Mouse (Mus musculus): ENCODE measurements around the gene Med12.
"Not testable (repeated sequence)": the region's sequence is repeated elsewhere in the genome, so short reads cannot be mapped to it uniquely, and the experiment has no call there.

Gene Med12

DNA sequence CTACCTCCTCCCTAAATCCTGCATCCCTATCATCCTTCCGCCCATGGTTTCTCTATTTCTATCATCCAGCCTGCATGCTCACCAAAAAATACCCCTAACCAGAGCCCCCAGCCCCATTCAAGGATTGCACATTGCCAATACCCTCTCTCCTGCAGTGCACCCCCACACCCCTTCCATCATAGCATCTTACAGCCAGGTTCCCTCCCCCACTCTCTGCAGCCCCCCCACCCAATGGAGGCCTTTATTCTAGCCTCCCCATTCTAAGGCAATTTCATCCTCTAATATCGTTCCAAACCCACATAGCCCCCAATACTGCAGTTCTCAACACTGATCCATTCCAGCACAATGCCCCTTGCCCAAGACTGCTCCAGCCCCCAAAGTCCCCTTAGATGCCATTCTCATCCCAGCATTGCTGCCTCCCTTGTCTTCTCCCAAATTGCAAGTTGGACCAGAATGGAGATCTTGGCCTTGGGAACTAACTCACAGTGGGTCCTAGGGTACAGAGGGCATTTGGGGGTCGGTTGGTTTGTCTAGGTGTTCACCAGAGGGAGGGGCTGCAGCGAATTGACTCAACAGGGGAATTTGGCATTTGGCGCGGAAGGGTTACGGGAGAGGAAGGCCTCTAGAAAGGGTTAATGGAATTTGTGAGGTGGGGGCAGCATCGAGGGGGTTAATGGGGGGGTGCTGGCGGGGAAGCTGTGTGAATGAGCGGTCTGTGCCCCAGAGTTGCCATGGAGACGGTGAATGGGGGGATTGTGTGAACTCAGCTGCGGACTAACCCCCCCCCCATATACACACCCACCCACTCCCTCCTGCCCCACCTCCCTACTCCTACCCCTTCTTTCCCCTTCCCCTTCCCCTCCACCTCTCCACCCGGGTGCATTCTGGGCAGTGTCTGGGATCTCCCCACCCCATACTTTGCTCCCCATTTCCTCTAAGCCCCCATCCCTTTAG, 25.9 kb downstream of the Med12 start:
- DNase-seq (ENCODE audit: low read depth) = no peak

DNA sequence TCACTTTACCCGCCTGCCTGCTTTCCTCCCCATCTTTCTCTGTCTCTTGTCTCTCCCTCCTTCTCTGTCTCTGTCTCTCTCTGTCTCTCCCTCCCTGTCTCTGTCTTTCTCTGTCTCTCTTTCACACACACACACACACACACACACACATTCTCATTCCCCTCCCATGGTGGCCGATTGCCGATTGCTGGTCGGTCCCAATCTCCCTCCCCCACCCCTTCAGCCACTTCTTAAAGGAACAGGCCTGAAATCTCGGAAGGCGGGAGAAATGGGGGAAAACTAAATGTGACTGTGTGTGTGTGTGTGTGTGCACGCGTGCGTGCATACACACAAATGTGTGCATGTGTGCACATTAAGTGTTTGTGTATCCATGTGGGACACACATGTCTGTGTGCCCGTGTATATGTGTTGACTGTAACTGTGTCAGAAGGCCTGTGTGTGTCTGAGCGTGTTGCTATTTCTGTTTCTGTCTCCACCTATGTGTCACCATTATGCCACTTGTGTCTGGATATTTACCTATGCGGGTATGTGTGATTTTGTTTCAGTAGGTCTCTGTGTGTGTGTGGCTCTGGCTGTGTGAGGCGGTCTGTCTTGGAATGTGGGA, 26.7 kb downstream of the Med12 start:
- no peak for DNase-seq (ENCODE audit: low read depth)

DNA sequence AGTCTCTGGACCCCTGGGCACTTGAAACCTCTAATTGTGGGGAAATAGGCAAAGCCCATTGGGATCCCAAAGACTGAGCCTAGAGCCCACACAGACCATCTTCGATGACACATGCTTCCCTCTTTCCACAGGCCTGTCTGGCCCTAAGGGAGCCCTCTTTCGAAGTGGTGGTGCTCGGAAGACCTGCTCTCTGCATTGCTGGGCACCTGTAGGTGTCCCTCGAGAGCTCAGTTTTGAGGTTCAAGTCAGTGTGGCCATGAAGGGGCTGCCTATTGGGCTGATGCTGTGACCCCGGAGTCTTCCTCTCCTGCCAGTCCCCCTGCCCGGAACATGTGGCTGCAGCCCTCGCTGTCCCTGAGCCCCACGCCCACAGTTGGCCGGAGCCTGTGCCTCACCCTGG, 27.8 kb downstream of the Med12 start:
- DNase-seq (ENCODE audit: low read depth) = no peak

DNA sequence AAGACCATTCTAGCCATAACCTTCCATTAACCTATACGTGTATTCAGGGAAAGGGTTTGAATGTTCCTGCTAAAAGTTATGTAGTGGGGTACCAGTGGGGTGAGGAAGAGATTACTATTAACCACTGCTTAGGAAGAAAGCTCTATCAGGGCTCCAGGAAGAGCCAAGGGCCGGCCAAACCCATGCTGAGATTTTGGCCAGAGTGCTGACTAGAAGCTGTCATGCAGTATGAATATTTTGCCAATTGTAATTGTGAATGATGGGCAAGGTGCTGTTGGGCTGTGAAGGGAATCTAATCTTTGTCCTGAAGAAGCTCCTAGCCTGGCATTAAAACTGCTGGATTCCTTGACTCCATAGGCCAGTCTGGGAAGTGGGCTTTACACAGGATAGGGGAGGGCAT, 30.8 kb downstream of the Med12 start:
- DNase-seq (ENCODE audit: low read depth) = no peak

DNA sequence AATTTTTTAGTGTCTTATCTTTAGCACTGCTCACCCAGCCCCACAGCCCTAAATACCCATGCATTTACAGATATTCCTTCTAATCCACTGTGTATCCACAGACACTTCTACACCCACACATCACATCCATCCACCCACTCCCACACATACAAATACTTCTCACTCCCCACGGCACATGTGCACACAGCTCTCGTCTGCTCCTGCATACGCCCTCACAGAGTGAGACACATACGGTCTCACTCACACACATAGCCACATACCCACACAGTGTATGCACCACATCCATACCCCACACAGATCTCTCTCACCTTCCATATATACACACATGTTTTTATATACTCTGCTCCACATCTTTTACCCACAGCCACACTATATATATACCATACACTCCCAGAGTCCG, 35.5 kb downstream of the Med12 start:
- no peak for DNase-seq (ENCODE audit: low read depth)

DNA sequence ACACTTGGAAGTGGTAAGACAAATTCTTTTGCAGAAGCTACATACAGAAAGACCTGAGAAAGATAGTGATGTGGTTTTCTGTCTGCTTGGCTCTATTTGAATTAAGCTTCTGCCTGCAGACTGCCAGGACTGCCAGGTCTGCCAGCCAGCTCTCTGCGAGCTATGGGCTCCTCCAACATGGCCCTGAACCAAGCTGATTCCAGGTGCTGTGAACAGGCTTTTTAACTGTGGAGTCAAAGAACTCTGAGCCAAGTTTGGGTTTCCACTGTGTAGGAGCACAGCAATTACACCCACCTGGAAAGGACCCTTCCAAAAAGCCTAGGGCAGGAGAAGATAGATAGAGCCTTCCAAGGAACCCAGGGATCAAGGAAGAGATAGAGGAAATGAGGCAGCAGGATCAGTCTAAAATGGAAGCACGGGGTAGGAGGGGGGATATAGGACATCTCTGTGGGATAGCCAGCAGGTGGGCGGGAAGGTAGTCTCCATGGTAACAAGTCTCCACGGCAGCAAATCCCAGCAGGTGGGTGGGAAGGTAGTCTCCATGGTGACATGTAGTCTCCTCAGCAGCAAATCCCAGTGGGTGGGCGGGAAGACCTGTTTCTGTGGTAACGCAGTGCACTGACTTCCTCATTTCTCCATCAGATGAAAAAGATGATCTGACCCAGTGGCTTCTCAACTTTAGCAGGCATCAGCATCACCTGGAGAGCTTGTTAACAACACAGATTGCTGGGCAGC, 40.0 kb downstream of the Med12 start:
- no peak for DNase-seq (ENCODE audit: low read depth)

DNA sequence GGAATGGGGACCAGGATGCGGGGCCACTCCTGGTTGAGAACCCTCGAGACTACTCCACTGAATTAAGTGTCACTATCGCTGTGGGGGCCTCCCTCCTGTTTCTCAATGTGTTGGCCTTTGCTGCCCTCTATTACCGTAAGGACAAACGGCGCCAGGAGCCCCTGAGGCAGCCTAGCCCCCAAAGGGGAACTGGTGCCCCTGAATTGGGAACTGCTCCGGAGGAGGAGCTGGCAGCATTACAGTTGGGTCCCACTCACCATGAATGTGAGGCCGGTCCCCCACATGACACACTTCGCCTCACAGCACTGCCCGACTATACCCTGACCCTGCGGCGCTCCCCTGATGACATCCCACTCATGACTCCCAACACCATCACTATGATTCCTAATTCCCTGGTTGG, 45.9 kb downstream of the Med12 start:
- no peak for DNase-seq (ENCODE audit: low read depth)

DNA sequence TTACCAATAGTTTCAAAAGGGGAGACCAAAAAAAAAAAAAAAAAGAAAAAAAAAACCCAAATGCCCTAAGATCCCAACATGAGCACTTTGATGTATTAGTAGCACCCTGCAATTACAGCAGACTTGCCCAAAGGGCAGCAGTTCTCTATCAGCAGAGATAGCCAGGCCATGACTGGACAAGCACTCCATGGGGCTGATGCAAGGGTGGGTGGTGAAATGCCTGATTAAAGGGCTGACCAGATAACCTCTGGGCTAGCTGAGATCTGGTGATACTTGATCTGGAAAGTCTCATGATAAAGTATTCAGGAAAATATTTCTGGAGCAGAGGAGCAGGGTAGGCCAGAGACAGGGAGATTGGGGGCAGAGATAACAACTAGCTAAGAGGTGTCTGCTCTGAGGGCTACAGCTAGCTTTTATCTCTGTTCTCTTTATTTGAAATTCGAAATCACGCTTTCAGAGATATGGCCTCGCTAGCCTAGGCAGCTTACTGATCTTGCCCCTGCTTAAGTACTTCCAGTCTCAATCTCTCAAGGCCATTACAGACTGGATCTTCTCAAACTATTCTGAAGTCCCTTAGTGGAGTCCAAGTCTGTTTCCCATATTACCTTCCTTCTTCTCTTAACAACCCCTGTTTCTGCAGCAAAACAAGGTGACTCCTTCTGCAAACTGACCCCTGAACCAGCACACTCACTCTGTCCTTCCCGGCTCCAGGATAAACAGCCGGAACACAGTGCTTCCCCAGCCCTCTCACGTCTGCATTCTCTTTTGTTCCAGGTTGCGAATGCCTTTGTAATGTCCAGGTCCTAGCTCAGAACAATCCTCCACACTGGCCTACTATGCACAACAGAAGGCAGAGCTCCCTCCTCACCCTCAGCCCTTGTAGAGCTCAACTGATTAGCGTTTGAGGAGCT, 52.4 kb downstream of the Med12 start:
- no peak for DNase-seq (ENCODE audit: low read depth)

DNA sequence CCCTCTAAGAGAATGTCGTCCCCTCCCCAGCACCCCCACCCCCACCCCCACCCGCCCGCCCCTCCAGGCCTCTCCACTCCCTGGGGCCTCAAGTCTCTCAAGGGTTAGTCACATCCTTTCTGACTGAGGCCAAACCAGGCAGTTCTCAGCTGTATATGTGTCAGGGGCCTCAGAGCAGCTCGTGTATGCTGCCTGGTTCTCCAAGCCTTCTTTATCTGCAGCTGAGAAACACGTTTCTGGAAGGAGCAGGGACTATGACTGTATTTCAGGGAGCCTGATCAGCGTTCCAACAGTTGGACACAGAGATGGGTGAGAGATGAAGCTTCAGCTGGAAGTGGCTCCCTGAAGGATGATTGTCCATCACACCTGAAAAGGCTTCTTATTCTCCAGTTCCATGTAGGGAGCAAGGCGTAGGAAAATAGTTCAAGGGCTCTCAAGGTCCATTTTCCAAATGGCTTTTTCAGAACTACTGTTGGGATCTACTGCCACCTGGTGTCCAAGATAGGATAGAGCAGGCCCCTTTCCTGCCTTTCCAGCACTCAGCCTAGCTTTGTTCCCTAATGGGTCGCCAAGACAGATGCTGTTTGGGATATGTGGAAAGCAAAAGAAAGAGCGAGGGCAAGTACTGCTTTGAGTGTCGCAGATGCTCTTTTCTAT, 55.7 kb downstream of the Med12 start:
- peak; percentile 61 for DNase-seq (ENCODE audit: low read depth)

DNA sequence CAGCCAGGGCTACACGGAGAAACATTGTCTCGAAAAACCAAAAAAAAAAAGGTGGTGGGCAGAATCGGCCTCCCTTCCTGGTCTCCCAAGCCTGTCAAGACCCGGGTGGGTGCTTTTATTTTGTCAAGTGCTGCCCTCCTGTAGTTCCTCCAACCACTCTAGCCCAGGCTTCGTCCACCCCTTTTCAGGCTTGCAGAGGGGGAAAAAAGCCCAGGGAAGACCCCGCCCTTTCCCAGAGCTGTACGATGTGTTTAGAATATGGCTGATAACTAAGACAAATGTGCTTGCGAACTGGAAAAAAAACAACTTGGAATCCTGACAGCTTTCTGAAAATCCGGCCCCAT, 58.2 kb downstream of the Med12 start:
- no peak for DNase-seq (ENCODE audit: low read depth)

DNA sequence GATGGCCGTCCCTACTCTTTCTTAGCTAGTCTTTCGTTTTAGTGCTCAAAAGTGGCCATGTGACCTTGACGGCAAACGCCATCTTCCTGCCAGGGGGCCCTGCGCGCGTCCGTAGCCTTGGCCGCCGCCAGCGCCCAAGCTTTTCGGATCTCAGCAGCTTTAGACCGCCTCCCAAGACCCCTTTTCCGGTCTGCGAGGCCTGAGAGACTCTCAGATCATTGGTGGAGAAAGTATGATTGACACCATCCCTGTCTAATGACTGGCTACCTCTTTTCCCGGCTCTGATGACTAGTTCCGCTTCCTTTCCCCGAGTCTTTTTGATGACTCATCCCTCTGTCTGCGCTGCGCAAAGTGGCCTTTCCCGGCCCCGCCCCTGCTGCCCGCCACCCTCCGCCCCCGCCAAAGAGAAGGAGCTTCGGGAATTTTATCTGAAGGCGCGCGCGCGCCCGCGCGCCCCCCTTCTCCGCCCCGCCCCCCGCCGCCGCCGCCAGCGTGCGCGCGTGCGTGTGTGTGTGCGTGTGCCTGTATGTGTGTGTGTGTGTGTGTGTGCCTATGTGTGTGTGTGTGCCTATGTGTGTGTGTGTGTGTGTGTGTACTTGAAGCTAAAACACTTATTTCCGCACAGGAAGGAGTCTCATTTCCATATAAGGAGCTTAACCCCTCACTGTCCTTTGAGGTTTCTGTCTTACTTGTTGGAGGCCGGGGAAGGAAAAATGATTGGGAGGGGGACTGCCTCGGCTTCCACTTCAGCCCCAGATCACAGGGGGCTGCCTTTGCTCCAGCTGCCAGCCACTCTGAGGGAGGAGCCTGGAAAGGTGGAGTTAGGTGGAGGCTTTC, 58.8 kb downstream of the Med12 start:
- peak; percentile 99 for DNase-seq (ENCODE audit: low read depth)

DNA sequence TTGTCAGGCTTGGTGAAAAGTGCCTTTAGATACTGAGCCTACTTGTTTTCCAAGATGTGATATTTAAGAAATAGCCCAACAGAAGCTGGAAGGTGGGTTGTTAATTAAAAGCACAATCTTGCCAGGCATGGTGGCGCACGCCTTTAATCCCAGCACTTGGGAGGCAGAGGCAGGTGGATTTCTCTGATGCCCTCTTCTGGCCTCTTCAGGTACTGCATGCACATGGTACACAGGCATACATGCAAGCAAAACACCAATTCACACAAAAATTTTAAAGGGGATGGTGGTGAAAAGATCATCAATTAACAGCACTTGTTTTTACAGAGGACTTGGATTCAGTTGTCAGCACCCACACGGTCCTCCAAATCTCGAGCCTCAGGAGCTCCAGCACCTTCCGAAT, 60.8 kb downstream of the Med12 start:
- peak; percentile 45 for DNase-seq (ENCODE audit: low read depth)

DNA sequence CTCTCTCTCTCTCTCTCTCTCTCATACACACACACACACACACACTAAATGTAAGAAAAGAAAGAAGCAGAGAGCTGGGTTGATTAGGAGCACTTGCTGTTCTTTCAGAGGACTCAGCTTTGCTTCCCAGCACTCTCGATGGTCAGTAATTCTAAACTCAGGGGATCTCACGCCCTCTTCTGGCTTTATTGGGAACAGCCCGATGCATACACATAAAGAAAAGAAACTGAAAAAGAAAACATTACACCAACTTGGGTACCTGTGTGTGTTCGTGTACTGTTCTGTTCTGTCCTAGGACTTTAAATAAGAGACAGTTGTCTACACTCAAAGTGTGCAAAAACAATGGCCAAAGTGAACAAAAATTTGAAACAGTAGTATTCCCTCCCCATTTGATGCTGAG, 64.8 kb downstream of the Med12 start:
- peak; percentile 22 for DNase-seq (ENCODE audit: low read depth)

DNA sequence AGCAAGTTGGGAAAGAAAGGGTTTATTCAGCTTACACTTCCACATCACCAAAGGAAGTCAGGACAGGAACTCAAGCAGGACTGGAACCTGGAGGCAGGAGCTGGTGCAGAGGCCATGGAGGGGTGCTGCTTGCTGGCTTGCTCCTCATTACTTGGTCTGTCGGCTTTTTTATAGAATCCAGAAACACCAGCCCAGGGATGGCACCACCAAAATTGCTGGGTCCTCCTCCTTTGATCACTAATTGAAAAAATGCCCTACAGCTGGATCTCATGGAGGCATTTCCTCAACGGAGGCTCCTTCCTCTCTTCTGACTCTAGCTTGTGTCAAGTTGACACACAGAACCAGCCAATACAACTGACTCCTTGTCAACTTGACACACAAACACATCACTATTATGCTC, 69.0 kb downstream of the Med12 start:
- DNase-seq (ENCODE audit: low read depth) = not testable (repeated sequence)

DNA sequence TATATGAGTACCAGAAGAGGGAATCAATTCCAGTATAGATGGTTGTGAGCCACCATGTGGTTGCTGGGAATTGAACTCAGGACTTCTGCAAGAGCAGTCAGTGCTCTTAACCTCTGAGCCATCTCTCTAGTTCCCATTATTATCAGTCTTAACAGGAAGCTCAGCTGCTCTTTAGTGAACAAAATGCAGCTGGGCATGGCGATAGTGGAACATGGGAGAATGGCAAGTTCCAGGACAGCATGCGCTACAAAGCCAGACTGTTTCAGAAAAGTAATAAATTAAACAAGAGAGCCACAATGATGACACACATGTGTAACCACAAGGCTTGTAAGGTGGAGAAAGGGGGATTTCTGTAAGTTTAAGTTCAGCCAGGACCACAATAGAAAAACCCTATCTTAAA, 71.6 kb downstream of the Med12 start:
- DNase-seq (ENCODE audit: low read depth) = no peak

DNA sequence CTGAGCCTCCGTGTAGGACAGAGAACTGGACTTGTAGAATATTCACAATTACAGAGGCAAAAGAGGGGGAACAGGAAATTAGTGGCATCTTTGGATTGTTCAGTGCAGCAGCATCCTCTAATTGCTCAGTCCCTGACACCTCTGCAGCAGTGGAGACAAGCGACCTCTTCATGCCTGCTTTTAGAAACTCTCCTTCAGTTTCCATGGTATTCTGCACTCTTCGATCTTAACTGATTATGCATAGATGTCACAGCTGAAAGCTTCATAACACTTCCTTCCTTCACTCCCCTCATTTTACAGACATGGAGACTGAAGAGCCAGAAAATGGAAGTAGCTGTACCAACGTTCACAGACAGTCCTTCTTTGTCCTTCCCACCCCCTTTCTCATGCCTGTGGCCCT, 72.6 kb downstream of the Med12 start:
- no peak for DNase-seq (ENCODE audit: low read depth)

Data from 416B (cell line).